Mouse (Mus musculus) cerebellum, postnatal 4 days (tissue): ENCODE data around the gene Hcrtr1.

Experiments
- DNase-seq, 2 experiments: peaks; one replicate each; pipeline ENCODE4 v3.0.0; 2022; ENCODE audit warnings: low spot score in 2 of 2, mixed read lengths in 1 of 2

The Hcrtr1 gene

DNA sequence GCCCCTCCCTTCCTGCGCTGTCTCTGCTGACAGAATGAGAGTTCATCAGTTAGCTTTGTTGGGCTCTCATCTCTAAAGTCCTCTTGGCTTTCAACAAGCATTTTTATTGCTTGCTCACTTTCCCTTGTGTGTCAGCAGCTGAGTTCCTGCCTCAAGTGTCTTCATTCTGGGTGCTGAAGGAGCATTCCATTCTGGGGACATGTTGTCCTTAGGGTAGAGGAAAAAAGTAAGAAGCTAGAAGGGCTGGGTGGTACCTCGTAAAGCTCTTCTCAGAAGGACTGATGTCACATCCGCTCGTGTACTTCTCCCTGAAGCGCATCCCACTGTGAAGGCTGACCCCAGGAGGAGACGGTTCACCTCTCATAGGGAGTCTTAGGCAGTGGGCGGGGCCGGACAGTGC is 17.6 kb downstream of the Hcrtr1 start:
- DNase-seq, result no peak

DNA sequence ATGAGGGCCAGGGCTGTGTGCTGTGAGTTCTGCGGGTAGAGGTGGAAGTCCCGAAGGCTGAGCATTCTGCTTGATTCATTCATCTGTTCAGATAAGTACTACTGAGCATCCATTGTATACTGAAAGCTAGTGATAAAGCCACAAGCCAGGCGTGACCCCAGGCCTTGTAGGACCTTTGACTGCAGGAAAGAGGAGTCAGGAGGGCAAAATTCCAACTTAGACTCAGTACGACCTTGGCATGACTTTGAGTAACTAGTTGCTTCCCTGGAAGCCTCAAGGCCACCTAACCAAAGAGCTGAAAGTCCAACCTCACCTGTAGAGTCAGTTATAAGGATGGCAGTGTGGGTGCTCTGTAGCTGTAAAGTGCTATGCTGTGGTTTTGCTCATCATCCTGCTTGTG is 18.4 kb downstream of the Hcrtr1 start:
- no peak for DNase-seq

DNA sequence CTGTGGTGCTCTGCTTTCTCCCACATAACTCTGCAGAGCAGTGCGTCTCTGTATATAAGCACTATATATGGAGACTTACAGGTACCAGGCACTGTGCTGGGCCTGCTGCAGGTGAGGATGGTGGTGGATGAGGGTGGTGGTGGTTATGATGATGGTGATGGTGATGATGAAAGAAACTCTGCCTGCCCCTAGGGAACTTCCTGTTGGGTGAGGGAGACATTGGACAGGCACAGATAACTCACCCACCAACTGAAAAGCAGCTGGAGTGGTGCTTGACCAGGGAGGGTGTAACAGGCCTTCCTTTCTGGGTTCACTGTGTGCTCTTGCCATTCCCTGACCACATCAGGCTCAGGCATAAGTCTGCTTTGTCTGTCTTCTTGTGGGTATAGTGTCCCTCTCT is 26.4 kb downstream of the Hcrtr1 start:
- no peak for DNase-seq

DNA sequence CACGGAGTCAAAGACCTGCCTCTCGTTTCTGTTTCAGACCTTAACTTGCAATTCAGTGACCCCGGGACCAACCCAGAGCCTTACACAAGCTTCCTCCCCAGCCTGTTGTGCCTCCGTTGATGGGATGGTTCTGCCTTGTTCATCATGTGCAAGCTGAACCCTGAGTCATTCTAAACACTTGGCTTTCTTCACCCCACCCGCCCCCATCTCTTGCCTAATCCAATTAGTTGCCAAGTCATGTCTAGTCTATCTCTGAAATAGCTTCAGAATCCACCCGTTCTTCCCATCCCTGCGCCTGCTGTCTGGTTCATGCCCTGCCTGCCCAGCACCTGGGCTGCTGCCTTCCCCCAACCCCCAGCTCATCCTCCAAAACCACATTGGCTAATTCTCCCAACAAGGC is 26.9 kb downstream of the Hcrtr1 start:
- DNase-seq, result no peak

DNA sequence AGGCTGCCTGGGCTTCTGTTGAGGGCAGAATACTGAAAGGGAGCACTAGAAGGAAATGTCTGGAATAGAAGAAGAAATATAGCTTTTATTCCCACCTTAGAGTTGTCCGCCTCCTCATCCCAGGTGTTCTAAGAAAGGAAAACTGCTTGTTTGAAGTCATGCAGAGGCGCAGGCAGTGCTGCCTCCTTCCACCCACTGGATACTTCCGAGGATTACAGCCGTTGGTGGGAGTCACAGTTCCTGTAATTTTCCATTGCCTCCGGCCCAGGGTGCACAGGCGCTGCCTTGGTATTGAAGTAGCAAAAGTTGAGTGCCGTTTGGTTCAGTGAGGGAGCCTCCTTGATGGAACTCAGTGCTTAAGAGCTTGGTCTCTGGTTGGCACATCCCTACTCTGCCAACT is 29.1 kb downstream of the Hcrtr1 start:
- DNase-seq, result no peak

DNA sequence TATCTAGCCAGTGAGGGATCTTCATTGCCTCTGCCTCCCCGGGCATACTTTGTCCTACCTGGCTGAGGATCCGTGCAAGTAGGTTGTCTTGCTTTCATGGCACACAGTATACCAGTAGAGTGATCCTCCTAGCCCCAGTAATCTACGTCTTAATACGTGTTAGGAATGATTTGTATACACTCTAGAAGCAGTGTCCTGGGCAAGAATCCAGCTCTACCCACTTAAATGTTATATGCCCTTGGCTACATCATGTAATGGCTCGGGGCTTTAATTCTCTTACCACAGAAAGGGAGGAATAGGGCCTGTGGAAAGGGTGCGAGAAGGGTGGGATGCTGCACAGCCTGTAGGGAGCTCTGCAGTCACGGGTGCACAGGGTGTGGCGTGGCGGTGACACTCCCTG is 29.5 kb downstream of the Hcrtr1 start:
- DNase-seq, result no peak

DNA sequence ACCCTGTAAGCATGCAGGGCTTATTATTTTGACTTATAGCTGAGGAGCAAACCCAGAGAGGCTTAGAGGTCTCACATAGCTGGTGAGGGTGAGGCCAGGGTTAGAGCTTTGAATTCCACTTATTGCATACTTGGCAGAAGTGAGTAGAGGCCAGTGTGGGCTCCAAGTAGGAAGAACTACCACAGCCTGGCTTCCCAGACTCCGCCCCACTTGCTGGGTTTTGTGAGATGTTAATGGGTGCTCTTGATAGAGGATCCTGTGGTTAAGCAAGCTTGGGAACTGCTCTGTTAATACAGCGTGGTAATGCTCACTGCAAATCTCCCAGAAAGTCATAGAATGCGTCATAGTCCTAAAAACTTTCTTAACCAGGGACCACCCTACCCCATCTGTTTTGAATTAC is 30.2 kb downstream of the Hcrtr1 start:
- no peak for DNase-seq

DNA sequence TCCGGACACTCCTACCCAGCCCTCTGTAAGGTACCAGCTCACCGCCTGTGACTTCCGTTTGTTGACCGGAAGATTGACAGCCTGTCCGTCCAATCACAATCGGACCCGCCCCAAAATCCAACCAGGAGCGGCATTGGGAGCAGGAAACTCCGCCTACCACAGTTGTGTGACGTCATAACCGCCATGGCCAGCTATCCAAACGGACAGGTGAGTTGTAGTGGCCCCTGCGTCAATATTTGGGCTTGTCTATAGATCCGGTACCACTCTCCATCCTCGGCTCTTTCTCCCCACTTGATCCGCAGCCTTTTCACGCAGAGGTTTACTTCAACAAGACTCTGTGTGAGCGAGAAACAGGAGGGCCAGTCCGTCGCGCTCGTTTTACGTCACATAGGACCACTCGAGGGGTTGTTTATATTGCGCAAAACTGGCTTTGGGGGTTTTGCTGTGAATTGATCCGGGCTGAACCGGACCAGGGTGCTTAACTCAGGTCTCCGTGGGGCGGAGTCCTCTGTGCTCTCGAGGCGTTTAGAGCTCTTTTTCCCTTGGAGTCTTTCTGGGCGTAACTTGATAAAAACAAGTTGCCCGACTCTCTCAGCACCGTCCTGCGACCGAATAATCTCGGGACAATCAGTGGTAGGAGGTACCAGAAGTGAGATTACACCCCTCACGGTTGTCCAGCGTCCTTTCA is 31.6 kb downstream of the Hcrtr1 start:
- peak; percentile 100 for DNase-seq

DNA sequence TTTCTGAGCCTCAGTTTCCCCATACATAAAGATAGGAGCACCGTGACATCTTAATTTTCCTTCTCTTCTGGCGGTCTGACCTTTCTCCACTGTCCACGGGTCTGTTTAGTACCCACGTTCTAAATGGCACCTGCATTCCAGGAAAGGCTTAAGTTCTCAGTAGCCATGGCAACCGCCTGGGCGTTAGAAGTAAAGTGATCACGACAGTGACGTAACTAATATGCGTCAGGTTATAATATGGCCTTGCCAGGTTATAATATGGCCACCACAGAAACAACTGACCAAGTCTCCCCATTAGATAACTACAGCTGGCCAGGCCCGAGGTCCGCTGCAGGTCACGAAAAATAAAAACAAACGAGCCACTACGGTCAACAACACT is 32.1 kb downstream of the Hcrtr1 start:
- no peak for DNase-seq

DNA sequence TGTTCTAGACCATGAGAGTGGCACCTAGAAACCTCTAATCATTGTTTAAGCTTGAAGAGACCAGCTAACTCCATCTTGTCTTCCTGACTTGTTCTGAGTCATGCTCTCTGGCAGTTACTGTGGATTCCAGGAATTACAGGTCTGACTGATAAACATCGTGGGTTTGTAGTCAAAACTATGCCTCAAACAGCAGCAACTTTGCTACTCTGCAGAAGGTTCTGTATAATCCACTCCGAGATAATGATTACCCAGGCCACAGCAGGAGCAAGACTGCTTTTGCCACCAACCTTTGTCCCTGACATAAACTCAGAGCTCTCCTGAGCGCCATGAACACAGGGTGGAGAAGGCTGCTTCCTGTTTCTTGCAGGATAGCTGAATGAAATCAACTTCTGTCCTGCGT is 34.6 kb downstream of the Hcrtr1 start:
- no peak for DNase-seq

DNA sequence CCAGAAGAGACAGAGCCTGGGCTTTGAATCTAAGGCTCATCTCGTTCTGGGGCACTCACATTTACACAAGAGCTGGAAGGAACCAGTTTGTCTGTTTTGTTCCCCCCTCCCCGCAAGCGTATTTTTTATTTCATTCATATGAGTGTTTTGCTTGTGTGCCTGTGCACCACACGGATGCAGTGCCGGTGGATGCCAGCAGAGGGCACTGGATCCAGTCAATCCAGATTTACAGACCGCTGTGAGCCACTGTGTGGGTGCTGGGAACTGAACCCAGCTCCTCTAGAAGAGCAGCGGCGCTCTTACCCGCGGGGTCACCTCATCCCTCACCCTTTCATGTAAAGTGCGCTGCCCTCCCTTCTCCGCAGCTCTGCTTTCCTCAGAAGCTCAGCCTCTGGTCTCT is 35.5 kb downstream of the Hcrtr1 start:
- no peak for DNase-seq

DNA sequence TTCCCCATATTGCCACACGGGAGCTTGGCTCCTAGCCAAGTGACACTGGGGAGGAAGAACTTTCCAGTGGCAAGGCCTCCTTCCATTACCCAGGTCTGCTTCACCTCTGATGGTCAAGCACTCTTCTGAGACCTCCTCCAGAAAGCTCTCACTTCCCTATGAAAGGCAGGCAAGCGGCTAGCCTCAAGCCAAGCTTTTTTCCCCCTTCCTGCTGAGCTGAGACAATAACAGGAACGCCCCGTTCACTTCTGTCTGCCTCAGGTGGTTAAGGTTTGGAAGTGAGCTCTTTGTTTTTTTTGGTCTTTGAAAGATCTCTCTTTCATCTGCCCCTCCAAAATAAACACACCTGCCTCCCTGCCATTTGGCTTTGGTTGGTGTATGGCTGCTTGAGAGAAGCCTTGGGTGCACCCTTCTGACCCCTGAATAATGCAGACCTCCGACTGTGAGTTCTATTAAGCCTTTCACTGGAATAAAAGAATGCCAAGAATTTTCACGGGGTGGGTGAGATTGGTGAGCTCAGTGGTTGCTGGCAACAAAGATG is 37.0 kb downstream of the Hcrtr1 start, which contains the start of gene Pef1:
TSS of gene Pef1 (plus strand) at position 448 of the 541 bp plus-strand sequence.
- no peak for DNase-seq

DNA sequence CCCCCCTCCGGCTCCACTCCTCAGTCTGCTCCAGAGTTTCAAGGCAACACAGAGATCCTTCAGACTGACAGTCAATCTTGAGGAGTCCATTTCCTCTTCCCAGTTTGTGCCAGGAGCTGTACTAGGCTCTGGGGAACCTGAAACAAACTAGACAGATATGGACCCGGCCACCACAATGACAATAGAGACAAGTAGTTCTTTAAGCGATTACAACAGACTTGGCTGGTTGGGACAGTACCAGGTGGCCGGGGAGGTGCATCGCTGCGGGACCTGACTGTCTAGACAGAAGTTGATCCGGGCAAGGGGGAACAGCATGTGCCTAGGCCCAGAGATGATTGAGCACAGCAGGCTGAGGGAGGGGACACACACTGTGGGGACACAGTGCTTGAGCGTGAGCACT is 38.0 kb downstream of the Hcrtr1 start:
- DNase-seq, result peak in 1 of 2 experiments; percentile 50

DNA sequence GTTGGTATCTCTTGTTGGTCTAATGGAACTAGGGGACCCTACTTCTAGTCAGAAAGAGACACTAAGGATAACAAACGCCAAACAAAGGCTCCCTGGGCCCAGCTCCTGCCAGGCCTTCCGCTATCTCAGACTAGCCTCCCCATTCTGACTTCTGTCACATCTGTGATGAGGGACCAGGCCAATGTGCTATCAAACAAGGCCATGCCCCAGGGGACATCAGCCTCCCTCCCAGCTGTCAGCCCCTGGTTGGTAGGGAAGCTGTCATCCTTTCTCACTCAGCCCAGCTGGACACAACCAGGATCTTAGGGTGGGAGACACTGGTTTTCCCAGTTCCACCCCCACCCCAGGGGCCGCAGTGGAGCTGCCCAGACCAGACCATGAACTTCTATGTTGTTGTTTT is 44.0 kb downstream of the Hcrtr1 start:
- no peak for DNase-seq

DNA sequence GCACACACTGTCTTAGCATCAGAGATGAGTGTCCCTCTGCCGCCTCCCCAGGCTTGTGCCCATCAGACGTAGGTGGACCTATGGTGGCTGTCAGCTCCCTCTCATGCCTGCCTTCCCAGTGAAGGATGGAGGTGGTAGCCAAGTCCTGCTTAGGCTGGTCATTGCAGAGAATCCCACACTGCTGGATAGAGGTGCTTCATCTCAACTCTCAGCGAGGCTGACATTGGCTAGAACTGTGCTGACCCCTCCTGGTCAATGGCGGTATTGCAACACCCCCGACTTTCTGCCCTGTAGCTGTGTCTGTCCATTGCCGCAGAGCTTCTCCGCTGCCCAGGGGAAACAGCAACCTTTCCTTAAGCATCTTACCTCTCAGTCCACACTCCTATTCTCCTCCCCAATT is 51.9 kb downstream of the Hcrtr1 start:
- DNase-seq, result peak; percentile 97 to 99

DNA sequence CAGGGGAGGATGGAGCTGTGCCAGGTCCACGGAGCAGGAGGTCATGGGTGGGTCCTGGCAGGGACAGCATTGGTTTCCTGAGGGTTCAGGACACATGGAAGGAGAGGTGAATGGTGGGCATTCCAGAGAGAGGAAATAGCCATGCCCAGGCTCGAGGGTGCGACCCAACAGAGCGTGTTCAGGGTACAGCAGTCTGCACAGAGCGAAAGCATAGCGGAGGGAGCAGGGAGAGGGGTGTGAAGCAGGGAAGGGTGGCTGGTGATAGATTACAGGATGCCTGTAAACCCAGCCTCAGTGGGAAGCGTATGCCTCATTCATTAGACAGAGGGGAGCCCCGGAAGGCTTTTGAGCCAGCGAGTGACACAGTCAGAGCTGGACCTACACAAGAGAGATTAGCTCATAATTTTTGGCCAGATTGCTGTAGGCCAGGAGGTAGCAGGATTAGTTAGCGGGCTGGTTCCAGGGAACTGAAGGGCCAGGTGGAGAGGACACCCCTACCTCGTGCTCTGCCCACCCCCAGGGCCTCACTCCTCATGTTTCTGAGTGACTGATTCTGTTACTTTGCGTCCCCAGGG is 53.8 kb downstream of the Hcrtr1 start:
- no peak for DNase-seq

DNA sequence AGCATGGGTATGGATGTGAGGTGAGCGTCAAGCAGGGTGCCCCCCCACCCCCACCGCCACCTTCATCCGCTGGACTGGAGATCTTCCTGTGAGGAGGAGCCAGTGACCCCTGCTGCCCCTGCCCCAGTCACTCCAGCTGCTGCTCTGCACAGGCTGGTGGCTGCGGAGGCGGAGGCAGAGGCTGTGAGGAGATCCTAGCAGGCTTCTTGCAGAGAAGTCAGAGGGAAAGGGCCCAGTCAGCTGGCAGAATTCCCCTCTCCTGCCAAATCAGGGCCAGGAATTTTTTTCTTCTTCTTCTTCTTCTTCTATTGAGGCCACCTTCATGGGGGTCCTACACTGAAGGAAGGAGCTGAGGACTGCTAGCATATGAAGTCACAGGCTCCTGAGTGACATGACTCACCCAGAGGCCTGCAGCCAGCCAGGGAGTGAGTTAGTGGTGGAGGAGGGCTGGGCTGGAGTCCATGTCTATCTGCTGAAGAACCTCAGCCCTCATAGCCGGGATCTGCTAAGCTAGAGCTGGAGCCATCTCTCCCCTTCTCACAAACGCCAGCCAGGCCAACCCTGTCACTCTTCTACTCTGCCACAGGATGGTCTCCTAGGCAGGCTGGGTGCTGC is 54.7 kb downstream of the Hcrtr1 start:
- DNase-seq, result no peak

DNA sequence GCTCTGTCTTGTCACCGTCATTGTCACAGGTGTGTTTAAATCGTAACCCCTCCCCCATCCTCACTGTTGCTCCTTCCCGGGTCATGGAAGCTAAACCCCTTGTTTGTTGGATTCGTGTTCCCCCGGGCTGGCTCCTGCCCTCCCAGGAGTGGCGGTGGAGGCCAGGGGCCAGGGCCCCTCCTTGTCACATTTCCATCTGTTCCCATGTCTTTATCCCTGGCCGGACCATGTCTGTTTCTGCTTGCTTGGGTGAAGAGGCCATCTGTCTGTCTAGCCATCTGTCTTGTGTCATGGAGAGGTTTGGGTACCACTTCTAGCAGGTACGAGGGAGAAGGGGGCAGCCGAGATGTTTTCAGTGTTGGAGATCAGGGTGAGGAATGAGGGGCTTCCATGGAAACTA is 56.9 kb downstream of the Hcrtr1 start:
- peak in 1 of 2 experiments; percentile 46 for DNase-seq

DNA sequence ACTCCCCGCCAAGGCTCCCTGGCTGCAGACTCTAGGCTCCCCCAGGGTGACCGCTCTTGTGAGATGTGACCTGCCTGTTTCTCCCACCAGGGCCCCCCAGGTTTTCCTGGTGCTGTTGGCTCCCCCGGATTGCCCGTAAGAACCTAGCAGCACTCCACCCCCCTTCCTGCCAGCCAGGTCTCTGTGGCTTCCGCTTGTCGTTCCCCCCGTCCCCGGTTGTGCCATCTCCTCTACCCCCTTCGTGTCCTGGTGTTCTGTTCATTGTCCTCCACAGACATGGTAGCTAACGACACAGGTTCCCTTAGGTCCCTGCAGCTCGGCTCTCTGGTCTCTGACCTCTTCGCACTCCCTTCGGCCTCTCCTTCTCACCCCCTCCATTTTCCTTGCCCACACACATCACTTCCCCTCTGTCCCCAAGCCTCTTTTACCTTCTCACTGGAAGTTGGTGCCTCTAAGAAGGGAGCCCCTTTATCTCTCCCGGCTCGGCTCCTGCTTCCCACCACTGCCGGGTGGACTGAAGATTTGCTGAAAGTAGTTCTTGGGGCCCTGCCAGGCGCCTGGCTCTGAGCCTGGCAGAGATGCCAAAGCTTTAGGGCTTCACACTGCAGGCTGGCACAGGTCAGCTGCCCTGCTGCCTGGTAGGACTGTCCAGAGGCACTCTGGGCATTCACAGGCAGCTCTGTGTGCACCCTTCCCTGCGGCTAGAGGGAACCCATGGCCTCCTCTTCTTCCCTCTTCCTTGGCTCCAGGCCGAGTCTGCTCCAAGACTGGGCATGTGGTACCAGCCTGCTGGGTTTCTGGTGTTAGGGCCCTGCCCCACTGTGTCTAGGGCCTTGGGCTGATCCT is 57.6 kb downstream of the Hcrtr1 start:
- peak; percentile 66 to 94 for DNase-seq
